Mouse (Mus musculus) CH12.LX (cell line): ENCODE data around the gene Dkk2. TPM values are rescaled to one million over a fixed set of nuclear protein-coding genes. Genes with fewer than 3 reads are reported as not detected.

Experiments
- DNase-seq: peaks from one replicate; pipeline ENCODE4 v3.0.0-alpha.2; 2013; ENCODE audit errors: extremely low read depth
- H3K27ac ChIP-seq: 2 replicates; pipeline ENCODE4 v1.5.1; 2012; ENCODE audit warnings: low read depth, mild to moderate bottlenecking, control low read depth, moderate library complexity; ENCODE audit not compliant: insufficient read depth
- H3K27me3 ChIP-seq: replicated peaks from 2 replicates; pipeline ENCODE3; 2012; ENCODE audit warnings: inconsistent platforms
- H3K36me3 ChIP-seq, 2 experiments: replicated peaks in 1 of 2; 2 replicates each; pipeline versions ENCODE3 to v1.6.1; 2012; ENCODE audit warnings: inconsistent platforms in 1 of 2, low read length in 1 of 2, mild to moderate bottlenecking in 1 of 2, mixed read lengths in 1 of 2, moderate library complexity in 1 of 2; ENCODE audit not compliant: control insufficient read depth in 1 of 2, insufficient read depth in 1 of 2
- H3K4me1 ChIP-seq, 2 experiments: 2 replicates each; pipeline ENCODE4 v1.6.1; 2012; ENCODE audit warnings: inconsistent platforms in 1 of 2, moderate library complexity in 1 of 2; ENCODE audit not compliant: insufficient read depth in 2 of 2, control insufficient read depth in 1 of 2
- H3K4me2 ChIP-seq: 2 replicates; pipeline ENCODE4 v1.6.1; 2012; ENCODE audit warnings: low read depth, mild to moderate bottlenecking, control low read depth; ENCODE audit not compliant: poor library complexity, insufficient read depth, severe bottlenecking
- H3K4me3 ChIP-seq, 3 experiments: fragments of 150-350 bp in 1 of 3; sonication (generic) in 1 of 3; replicated peaks in 1 of 3; 2 replicates each; pipeline versions ENCODE3 to v1.5.1; 2011 to 2012; ENCODE audit warnings: low read depth in 2 of 3, low read length in 2 of 3, mild to moderate bottlenecking in 2 of 3, moderate library complexity in 2 of 3, control low read depth in 1 of 3, improper control_type of control experiment in 1 of 3, inconsistent platforms in 1 of 3, mixed read lengths in 1 of 3; ENCODE audit not compliant: poor library complexity in 1 of 3
- H3K79me2 ChIP-seq: replicated peaks from 2 replicates; pipeline ENCODE4 v1.6.1; 2012; ENCODE audit warnings: mild to moderate bottlenecking, moderate library complexity; ENCODE audit not compliant: control insufficient read depth, poor library complexity, insufficient read depth, severe bottlenecking; ENCODE audit errors: extremely low read depth
- H3K9ac ChIP-seq: 2 replicates; pipeline ENCODE4 v1.6.1; 2012; ENCODE audit warnings: low read depth, mild to moderate bottlenecking, control low read depth, moderate library complexity; ENCODE audit not compliant: insufficient read depth
- H3K9me3 ChIP-seq: replicated peaks from 2 replicates; pipeline ENCODE3; 2012; ENCODE audit warnings: low read length, inconsistent platforms, mixed read lengths
- BHLHE40 ChIP-seq: IDR thresholded peaks from 2 replicates; pipeline ENCODE4 v1.6.1; 2011; ENCODE audit warnings: mild to moderate bottlenecking, low read depth, low read length, improper control_type of control experiment
- CHD1 ChIP-seq: IDR thresholded peaks from 2 replicates; pipeline ENCODE4 v1.6.1; 2012; ENCODE audit warnings: low read depth, low read length, improper control_type of control experiment, inconsistent platforms
- CHD2 ChIP-seq: IDR thresholded peaks from 2 replicates; pipeline ENCODE4 v1.6.1; 2011; ENCODE audit warnings: low read length, improper control_type of control experiment
- CTCF ChIP-seq, 2 experiments: IDR thresholded peaks in 1 of 2; conservative IDR thresholded peaks in 1 of 2; 2 replicates each; pipeline ENCODE4 v1.5.1; 2011 to 2012; ENCODE audit warnings: low read depth in 2 of 2, low read length in 2 of 2, improper control_type of control experiment in 1 of 2, inconsistent platforms in 1 of 2, mild to moderate bottlenecking in 1 of 2, moderate library complexity in 1 of 2
- ELF1 ChIP-seq: IDR thresholded peaks from 2 replicates; pipeline ENCODE4 v1.6.1; 2014; ENCODE audit warnings: low read depth, mild to moderate bottlenecking, inconsistent platforms, low read length, improper control_type of control experiment
- HCFC1 ChIP-seq: IDR thresholded peaks from 2 replicates; pipeline ENCODE4 v1.6.1; 2012; ENCODE audit warnings: low read depth, mild to moderate bottlenecking, inconsistent platforms, low read length, improper control_type of control experiment
- IRF4 ChIP-seq: IDR thresholded peaks from 2 replicates; pipeline ENCODE4 v1.6.1; 2014; ENCODE audit warnings: low read depth, mild to moderate bottlenecking, inconsistent platforms, low read length, improper control_type of control experiment
- JUN ChIP-seq: IDR thresholded peaks from 2 replicates; pipeline ENCODE4 v1.6.1; 2011; ENCODE audit warnings: low read depth, mild to moderate bottlenecking, low read length, improper control_type of control experiment, moderate library complexity; ENCODE audit not compliant: insufficient read depth
- JUND ChIP-seq: conservative IDR thresholded peaks from 2 replicates; pipeline ENCODE4 v1.6.1; 2011; ENCODE audit warnings: low read depth, low read length, improper control_type of control experiment
- KAT2A ChIP-seq: IDR thresholded peaks from 2 replicates; pipeline ENCODE4 v1.6.1; 2012; ENCODE audit warnings: low read length, improper control_type of control experiment, inconsistent platforms; ENCODE audit not compliant: insufficient replicate concordance
- MAX ChIP-seq: IDR thresholded peaks from 2 replicates; pipeline ENCODE4 v1.6.1; 2011; ENCODE audit warnings: low read length, improper control_type of control experiment
- MEF2A ChIP-seq: IDR thresholded peaks from 2 replicates; pipeline ENCODE4 v1.6.1; 2014; ENCODE audit warnings: low read depth, mild to moderate bottlenecking, inconsistent platforms, low read length, improper control_type of control experiment, borderline replicate concordance
- MXI1 ChIP-seq: IDR thresholded peaks from 2 replicates; pipeline ENCODE4 v1.6.1; 2011; ENCODE audit warnings: mild to moderate bottlenecking, low read depth, low read length, improper control_type of control experiment
- MYC ChIP-seq: IDR thresholded peaks from 2 replicates; pipeline ENCODE4 v1.6.1; 2011; ENCODE audit warnings: low read depth, mild to moderate bottlenecking, improper control_type of control experiment, low read length
- NRF1 ChIP-seq: IDR thresholded peaks from 2 replicates; pipeline ENCODE4 v1.6.1; 2014; ENCODE audit warnings: low read depth, mild to moderate bottlenecking, inconsistent platforms, low read length, improper control_type of control experiment, moderate library complexity
- PAX5 ChIP-seq: IDR thresholded peaks from 2 replicates; pipeline ENCODE4 v1.6.1; 2012; ENCODE audit warnings: low read length, inconsistent platforms, mixed read lengths
- POLR2A ChIP-seq: IDR thresholded peaks from 2 replicates; pipeline ENCODE4 v1.6.1; 2011; ENCODE audit warnings: low read depth, mild to moderate bottlenecking, improper control_type of control experiment, low read length
- RAD21 ChIP-seq: IDR thresholded peaks from 2 replicates; pipeline ENCODE4 v1.6.1; 2011; ENCODE audit warnings: low read depth, mild to moderate bottlenecking, low read length, improper control_type of control experiment, moderate library complexity
- RCOR1 ChIP-seq: conservative IDR thresholded peaks from 2 replicates; pipeline ENCODE4 v1.6.1; 2012; ENCODE audit warnings: low read depth, mild to moderate bottlenecking, inconsistent platforms, low read length, improper control_type of control experiment
- SMC3 ChIP-seq: IDR thresholded peaks from 2 replicates; pipeline ENCODE4 v1.6.1; 2011; ENCODE audit warnings: low read depth, low read length, improper control_type of control experiment
- TBP ChIP-seq: conservative IDR thresholded peaks from 2 replicates; pipeline ENCODE4 v1.6.1; 2011; ENCODE audit warnings: low read depth, low read length, improper control_type of control experiment
- TCF12 ChIP-seq: IDR thresholded peaks from 2 replicates; pipeline ENCODE4 v1.6.1; 2014; ENCODE audit warnings: low read depth, mild to moderate bottlenecking, inconsistent platforms, low read length, improper control_type of control experiment
- UBTF ChIP-seq: IDR thresholded peaks from 2 replicates; pipeline ENCODE4 v1.6.1; 2012; ENCODE audit warnings: low read depth, mild to moderate bottlenecking, inconsistent platforms, low read length, improper control_type of control experiment, moderate library complexity
- USF2 ChIP-seq: conservative IDR thresholded peaks from 2 replicates; pipeline ENCODE4 v1.6.1; 2011; ENCODE audit warnings: low read depth, low read length, improper control_type of control experiment
- ZC3H11A ChIP-seq: IDR thresholded peaks from 2 replicates; pipeline ENCODE4 v1.6.1; 2012; ENCODE audit warnings: low read depth, mild to moderate bottlenecking, inconsistent platforms, low read length, improper control_type of control experiment
- ZKSCAN1 ChIP-seq: IDR thresholded peaks from 2 replicates; pipeline ENCODE4 v1.6.1; 2012; ENCODE audit warnings: low read depth, inconsistent platforms, low read length, improper control_type of control experiment, borderline replicate concordance
- ZMIZ1 ChIP-seq: IDR thresholded peaks from 2 replicates; pipeline ENCODE4 v1.6.1; 2012; ENCODE audit warnings: low read depth, mild to moderate bottlenecking, inconsistent platforms, low read length, improper control_type of control experiment
- ZNF384 ChIP-seq: IDR thresholded peaks from 2 replicates; pipeline ENCODE4 v1.6.1; 2012; ENCODE audit warnings: low read depth, low read length, improper control_type of control experiment, inconsistent platforms
- dilution Hi-C: fragments of 300-500 bp; cut with MboI; formaldehyde crosslinking; loops from 2 replicates; pipeline ENCODE4 v1.14.3; 2020; ENCODE audit warnings: low sequenced_read_pairs; ENCODE audit not compliant: extremely low pct_unique_long_range_greater_than_20kb, extremely low pct_ligation_motif_present
- in situ Hi-C: fragments of 300-500 bp; cut with MboI; formaldehyde crosslinking; loops from 3 replicates; pipeline ENCODE4 v1.14.3; 2019; ENCODE audit warnings: low sequenced_read_pairs, low pct_ligation_motif_present, low pct_unique_long_range_greater_than_20kb, mixed read lengths
- polyA plus RNA-seq: library from polyadenylated mRNA; unstranded; fragments of >175 nt; gene quantifications from 2 replicates; pipeline ENCODE4 v1.2.1, GENCODE M21; 2012; ENCODE audit warnings: low read depth; ENCODE audit not compliant: insufficient read length
- total RNA-seq, 2 experiments: library from RNA; depleted of rRNA; stranded (reverse); fragments of 300-350 nt in 1 of 2; fragments of >200 nt in 1 of 2; gene quantifications; 2 replicates each; pipeline ENCODE4 v1.2.3; 2012 to 2014

Dkk2 gene
- total and polyA plus RNA-seq, 3 experiments = not detected

DNA sequence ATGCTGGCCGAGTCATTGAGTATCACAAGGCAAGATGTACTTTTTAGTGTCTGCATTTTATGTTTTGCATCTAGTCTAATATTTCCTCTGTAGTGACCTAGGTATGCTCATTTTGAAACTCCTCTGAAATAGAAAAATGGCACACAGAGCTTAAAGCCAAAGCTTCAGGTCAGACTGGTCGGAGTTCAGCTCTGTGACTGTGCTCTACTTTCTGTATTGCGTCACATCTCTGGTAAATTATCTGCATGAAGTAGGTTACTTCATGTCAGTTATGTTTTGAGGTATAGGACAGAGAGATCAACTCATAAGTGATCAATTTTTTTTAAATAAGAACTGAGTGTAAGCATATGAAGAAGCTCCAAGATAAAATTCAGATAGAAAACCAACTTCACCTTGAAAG is 45.7 kb downstream of the Dkk2 start:
- Histone ChIP-seq H3K9me3 (peaks cover 2% of the 10 kb centered on the region), H3K27ac (no peak overlapping the region), H3K4me1 (0 out of 4 replicates have a peak, but pooled peaks cover 0 to 3% of the 10 kb centered on the region in 2 experiments), H3K4me2 (no peak overlapping the region; the same call in 1 of the 2 replicates), H3K79me2 (no peaks in the 10 kb centered on the region), H3K9ac (no peak overlapping the region), H3K27me3 (no peaks in the 10 kb centered on the region), H3K4me3 (no peak overlapping the region), H3K36me3 (no peaks in the 10 kb centered on the region)
- in situ Hi-C loops (no loop called here), dilution Hi-C loops (no loop called here)
- no peak for TF ChIP-seq MEF2A
- TF ChIP-seq RCOR1 = no peak
- TF ChIP-seq BHLHE40 = no peak
- TF ChIP-seq CHD1 = no peak
- TF ChIP-seq ZKSCAN1 = no peak
- TF ChIP-seq SMC3 = no peak
- no peak for TF ChIP-seq UBTF
- TF ChIP-seq TBP = no peak
- TF ChIP-seq CTCF (conservative IDR thresholded peaks at IDR 0.05 in 1 of 2, IDR thresholded peaks at IDR 0.05 in 1 of 2; ENCODE audit: low read depth in 2 of 2, low read length in 2 of 2) = no peak
- TF ChIP-seq HCFC1 = no peak
- no peak for TF ChIP-seq ELF1
- TF ChIP-seq RAD21 = no peak
- TF ChIP-seq MXI1 = no peak
- no peak for TF ChIP-seq KAT2A
- no peak for TF ChIP-seq MAX
- TF ChIP-seq ZC3H11A = no peak
- TF ChIP-seq CHD2 = no peak
- TF ChIP-seq JUND = no peak
- TF ChIP-seq JUN = no peak
- no peak for TF ChIP-seq ZNF384
- no peak for DNase-seq

DNA sequence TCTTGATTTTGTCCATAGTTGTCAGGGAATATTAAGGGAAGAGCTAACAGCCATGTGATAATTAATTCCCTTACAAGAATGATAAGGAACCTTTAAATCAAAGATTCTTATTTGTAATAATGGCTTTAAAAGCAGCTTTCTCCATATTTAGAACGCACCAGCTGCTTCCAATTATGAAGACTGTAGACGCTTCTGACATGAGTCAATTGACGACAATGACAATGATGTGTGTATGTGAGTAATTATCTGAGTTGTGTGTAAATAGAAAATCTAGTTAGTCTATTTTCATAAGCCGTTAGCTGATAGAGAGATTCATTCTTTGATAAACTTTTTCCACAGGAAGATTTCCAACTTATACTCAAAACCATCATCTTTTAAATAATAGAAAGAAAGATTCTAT is 46.8 kb downstream of the Dkk2 start:
- Histone ChIP-seq H3K9ac (no peak overlapping the region), H3K4me1 (0 out of 4 replicates have a peak, but pooled peaks cover 0 to 3% of the 10 kb centered on the region in 2 experiments)

More for the DNA sequence above, 46.8 kb downstream of the Dkk2 start:
- in situ Hi-C loops = no loop called here
- dilution Hi-C loops = no loop called here
- H3K4me3 ChIP-seq = no peak overlapping the region
- peaks cover 2% of the 10 kb centered on the region for H3K9me3 ChIP-seq
- no peaks in the 10 kb centered on the region for H3K36me3 ChIP-seq
- no peaks in the 10 kb centered on the region for H3K79me2 ChIP-seq
- no peaks in the 10 kb centered on the region for H3K27me3 ChIP-seq
- TF ChIP-seq NRF1 (no peak), MYC (no peak), RAD21 (no peak), ZNF384 (no peak), ZMIZ1 (no peak), JUND (no peak), KAT2A (no peak), JUN (no peak), UBTF (no peak), PAX5 (no peak), MAX (no peak), IRF4 (no peak), POLR2A (no peak), TCF12 (no peak), MXI1 (no peak), CTCF (conservative IDR thresholded peaks at IDR 0.05 in 1 of 2, IDR thresholded peaks at IDR 0.05 in 1 of 2; ENCODE audit: low read depth in 2 of 2, low read length in 2 of 2) (no peak), USF2 (no peak)
- H3K4me2 ChIP-seq = no peak overlapping the region
- DNase-seq = no peak
- no peak overlapping the region for H3K27ac ChIP-seq
